Mouse (Mus musculus) CH12.LX (cell line): ENCODE results near the gene Vmn1r199. TPM values are rescaled to one million over a fixed set of nuclear protein-coding genes. Genes with fewer than 3 reads are reported as not detected.
A peak's percentile ranks its signal among the peaks of the same experiment; 100 is the strongest.

Experiments used
- DNase-seq: peaks from one replicate; pipeline ENCODE4 v3.0.0-alpha.2; 2013; ENCODE audit errors: extremely low read depth
- H3K27ac ChIP-seq: 2 replicates; pipeline ENCODE4 v1.5.1; 2012; ENCODE audit warnings: low read depth, mild to moderate bottlenecking, control low read depth, moderate library complexity; ENCODE audit not compliant: insufficient read depth
- H3K27me3 ChIP-seq: replicated peaks from 2 replicates; pipeline ENCODE3; 2012; ENCODE audit warnings: inconsistent platforms
- H3K36me3 ChIP-seq, 2 experiments: replicated peaks in 1 of 2; 2 replicates each; pipeline versions ENCODE3 to v1.6.1; 2012; ENCODE audit warnings: inconsistent platforms in 1 of 2, low read length in 1 of 2, mild to moderate bottlenecking in 1 of 2, mixed read lengths in 1 of 2, moderate library complexity in 1 of 2; ENCODE audit not compliant: control insufficient read depth in 1 of 2, insufficient read depth in 1 of 2
- H3K4me1 ChIP-seq, 2 experiments: 2 replicates each; pipeline ENCODE4 v1.6.1; 2012; ENCODE audit warnings: inconsistent platforms in 1 of 2, moderate library complexity in 1 of 2; ENCODE audit not compliant: insufficient read depth in 2 of 2, control insufficient read depth in 1 of 2
- H3K4me2 ChIP-seq: 2 replicates; pipeline ENCODE4 v1.6.1; 2012; ENCODE audit warnings: low read depth, mild to moderate bottlenecking, control low read depth; ENCODE audit not compliant: poor library complexity, insufficient read depth, severe bottlenecking
- H3K4me3 ChIP-seq, 3 experiments: fragments of 150-350 bp in 1 of 3; sonication (generic) in 1 of 3; replicated peaks in 1 of 3; 2 replicates each; pipeline versions ENCODE3 to v1.5.1; 2011 to 2012; ENCODE audit warnings: low read depth in 2 of 3, low read length in 2 of 3, mild to moderate bottlenecking in 2 of 3, moderate library complexity in 2 of 3, control low read depth in 1 of 3, improper control_type of control experiment in 1 of 3, inconsistent platforms in 1 of 3, mixed read lengths in 1 of 3; ENCODE audit not compliant: poor library complexity in 1 of 3
- H3K79me2 ChIP-seq: replicated peaks from 2 replicates; pipeline ENCODE4 v1.6.1; 2012; ENCODE audit warnings: mild to moderate bottlenecking, moderate library complexity; ENCODE audit not compliant: control insufficient read depth, poor library complexity, insufficient read depth, severe bottlenecking; ENCODE audit errors: extremely low read depth
- H3K9ac ChIP-seq: 2 replicates; pipeline ENCODE4 v1.6.1; 2012; ENCODE audit warnings: low read depth, mild to moderate bottlenecking, control low read depth, moderate library complexity; ENCODE audit not compliant: insufficient read depth
- H3K9me3 ChIP-seq: replicated peaks from 2 replicates; pipeline ENCODE3; 2012; ENCODE audit warnings: low read length, inconsistent platforms, mixed read lengths
- BHLHE40 ChIP-seq: IDR thresholded peaks from 2 replicates; pipeline ENCODE4 v1.6.1; 2011; ENCODE audit warnings: mild to moderate bottlenecking, low read depth, low read length, improper control_type of control experiment
- CHD2 ChIP-seq: IDR thresholded peaks from 2 replicates; pipeline ENCODE4 v1.6.1; 2011; ENCODE audit warnings: low read length, improper control_type of control experiment
- CTCF ChIP-seq, 2 experiments: IDR thresholded peaks in 1 of 2; conservative IDR thresholded peaks in 1 of 2; 2 replicates each; pipeline ENCODE4 v1.5.1; 2011 to 2012; ENCODE audit warnings: low read depth in 2 of 2, low read length in 2 of 2, improper control_type of control experiment in 1 of 2, inconsistent platforms in 1 of 2, mild to moderate bottlenecking in 1 of 2, moderate library complexity in 1 of 2
- EP300 ChIP-seq: IDR thresholded peaks from 2 replicates; pipeline ENCODE4 v1.6.1; 2011; ENCODE audit warnings: low read length, improper control_type of control experiment
- GABPA ChIP-seq: IDR thresholded peaks from 2 replicates; pipeline ENCODE4 v1.6.1; 2012; ENCODE audit warnings: low read depth, low read length, improper control_type of control experiment, inconsistent platforms; ENCODE audit not compliant: insufficient replicate concordance
- IRF4 ChIP-seq: IDR thresholded peaks from 2 replicates; pipeline ENCODE4 v1.6.1; 2014; ENCODE audit warnings: low read depth, mild to moderate bottlenecking, inconsistent platforms, low read length, improper control_type of control experiment
- KAT2A ChIP-seq: IDR thresholded peaks from 2 replicates; pipeline ENCODE4 v1.6.1; 2012; ENCODE audit warnings: low read length, improper control_type of control experiment, inconsistent platforms; ENCODE audit not compliant: insufficient replicate concordance
- MAZ ChIP-seq: IDR thresholded peaks from 2 replicates; pipeline ENCODE4 v1.6.1; 2012; ENCODE audit warnings: low read depth, mild to moderate bottlenecking, inconsistent platforms, low read length, improper control_type of control experiment, moderate library complexity
- MXI1 ChIP-seq: IDR thresholded peaks from 2 replicates; pipeline ENCODE4 v1.6.1; 2011; ENCODE audit warnings: mild to moderate bottlenecking, low read depth, low read length, improper control_type of control experiment
- MYC ChIP-seq: IDR thresholded peaks from 2 replicates; pipeline ENCODE4 v1.6.1; 2011; ENCODE audit warnings: low read depth, mild to moderate bottlenecking, improper control_type of control experiment, low read length
- NELFE ChIP-seq: IDR thresholded peaks from 2 replicates; pipeline ENCODE4 v1.6.1; 2011; ENCODE audit warnings: low read depth, low read length, improper control_type of control experiment
- POLR2AphosphoS2 ChIP-seq: IDR thresholded peaks from 2 replicates; pipeline ENCODE4 v1.6.1; 2011; ENCODE audit warnings: low read depth, low read length, improper control_type of control experiment
- RAD21 ChIP-seq: IDR thresholded peaks from 2 replicates; pipeline ENCODE4 v1.6.1; 2011; ENCODE audit warnings: low read depth, mild to moderate bottlenecking, low read length, improper control_type of control experiment, moderate library complexity
- SMC3 ChIP-seq: IDR thresholded peaks from 2 replicates; pipeline ENCODE4 v1.6.1; 2011; ENCODE audit warnings: low read depth, low read length, improper control_type of control experiment
- TBP ChIP-seq: conservative IDR thresholded peaks from 2 replicates; pipeline ENCODE4 v1.6.1; 2011; ENCODE audit warnings: low read depth, low read length, improper control_type of control experiment
- UBTF ChIP-seq: IDR thresholded peaks from 2 replicates; pipeline ENCODE4 v1.6.1; 2012; ENCODE audit warnings: low read depth, mild to moderate bottlenecking, inconsistent platforms, low read length, improper control_type of control experiment, moderate library complexity
- USF1 ChIP-seq: IDR thresholded peaks from 2 replicates; pipeline ENCODE4 v1.6.1; 2014; ENCODE audit warnings: low read depth, mild to moderate bottlenecking, inconsistent platforms, low read length, improper control_type of control experiment
- ZC3H11A ChIP-seq: IDR thresholded peaks from 2 replicates; pipeline ENCODE4 v1.6.1; 2012; ENCODE audit warnings: low read depth, mild to moderate bottlenecking, inconsistent platforms, low read length, improper control_type of control experiment
- ZNF384 ChIP-seq: IDR thresholded peaks from 2 replicates; pipeline ENCODE4 v1.6.1; 2012; ENCODE audit warnings: low read depth, low read length, improper control_type of control experiment, inconsistent platforms
- dilution Hi-C: fragments of 300-500 bp; cut with MboI; formaldehyde crosslinking; loops from 2 replicates; pipeline ENCODE4 v1.14.3; 2020; ENCODE audit warnings: low sequenced_read_pairs; ENCODE audit not compliant: extremely low pct_unique_long_range_greater_than_20kb, extremely low pct_ligation_motif_present
- in situ Hi-C: fragments of 300-500 bp; cut with MboI; formaldehyde crosslinking; loops from 3 replicates; pipeline ENCODE4 v1.14.3; 2019; ENCODE audit warnings: low sequenced_read_pairs, low pct_ligation_motif_present, low pct_unique_long_range_greater_than_20kb, mixed read lengths
- polyA plus RNA-seq: library from polyadenylated mRNA; unstranded; fragments of >175 nt; gene quantifications from 2 replicates; pipeline ENCODE4 v1.2.1, GENCODE M21; 2012; ENCODE audit warnings: low read depth; ENCODE audit not compliant: insufficient read length
- total RNA-seq, 2 experiments: library from RNA; depleted of rRNA; stranded (reverse); fragments of 300-350 nt in 1 of 2; fragments of >200 nt in 1 of 2; gene quantifications; 2 replicates each; pipeline ENCODE4 v1.2.3; 2012 to 2014

Gene Vmn1r199
- total and polyA plus RNA-seq, 3 experiments = not detected

DNA sequence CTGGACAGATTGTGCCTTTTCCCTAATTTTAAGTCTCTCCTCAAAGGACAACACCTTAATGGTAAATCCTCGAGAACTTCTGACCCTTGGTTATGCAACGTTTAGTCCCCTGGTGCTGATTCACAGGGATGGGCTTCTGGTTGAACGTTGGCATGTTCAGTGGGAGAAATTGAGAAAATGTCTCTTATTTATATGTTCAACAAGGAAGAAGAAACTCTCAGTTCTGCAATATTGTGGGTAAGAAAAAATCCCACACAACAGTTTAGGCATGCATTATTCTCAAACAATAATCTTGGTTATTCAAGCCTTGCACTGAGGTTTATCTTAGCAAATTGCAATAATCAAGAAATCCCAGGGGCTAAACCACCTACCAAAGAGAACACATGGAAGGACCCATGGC, 3.8 kb downstream of the Vmn1r199 start:
- peak; percentile 21 for DNase-seq
- H3K4me2 ChIP-seq = 0 out of 2 replicates have a peak overlapping the region, but pooled peaks have one; percentile 29
- dilution Hi-C loops = no loop called here

DNA sequence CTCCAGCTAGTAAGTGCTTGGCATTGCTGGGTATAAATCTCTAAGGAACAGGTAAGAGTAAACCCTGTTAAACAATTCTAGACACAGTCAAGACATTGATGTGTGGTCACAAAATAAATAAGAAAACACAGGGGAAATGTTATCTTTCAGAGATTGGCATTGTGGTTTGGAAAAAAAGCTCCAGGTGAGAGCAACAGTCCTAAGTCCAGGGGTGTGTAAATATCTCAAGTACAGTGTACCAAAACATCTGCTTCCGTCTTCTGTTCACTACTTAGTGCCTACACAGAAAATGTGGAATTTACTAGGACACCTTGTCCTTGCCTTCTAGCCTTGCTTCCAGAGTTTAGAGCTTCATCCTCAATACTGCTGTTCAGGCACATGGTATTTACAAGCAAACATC, 7.4 kb downstream of the Vmn1r199 start:
- Histone ChIP-seq H3K79me2 (no peaks in the 10 kb centered on the region), H3K4me2 (no peak overlapping the region), H3K9ac (no peak overlapping the region)
- TF ChIP-seq ZC3H11A = no peak
- no peak for TF ChIP-seq MXI1
- TF ChIP-seq MAZ = no peak
- TF ChIP-seq ZNF384 = no peak
- no peak for TF ChIP-seq NELFE
- no peak for TF ChIP-seq BHLHE40
- no peak for TF ChIP-seq IRF4
- TF ChIP-seq USF1 = no peak
- TF ChIP-seq TBP = no peak
- TF ChIP-seq CTCF (conservative IDR thresholded peaks at IDR 0.05 in 1 of 2, IDR thresholded peaks at IDR 0.05 in 1 of 2; ENCODE audit: low read depth in 2 of 2, low read length in 2 of 2) = no peak
- TF ChIP-seq EP300 = no peak
- TF ChIP-seq CHD2 = no peak
- TF ChIP-seq POLR2AphosphoS2 = no peak
- no peak for TF ChIP-seq UBTF
- no peak for TF ChIP-seq KAT2A
- TF ChIP-seq SMC3 = no peak
- TF ChIP-seq, all 38 proteins: peak for 0
- H3K9me3 ChIP-seq = no peaks in the 10 kb centered on the region
- in situ Hi-C loops (no loop called here), dilution Hi-C loops (no loop called here)
- H3K4me3 ChIP-seq = no peak overlapping the region
- H3K36me3 ChIP-seq = no peaks in the 10 kb centered on the region
- no peak for DNase-seq
- H3K27ac ChIP-seq = no peak overlapping the region
- no peaks in the 10 kb centered on the region for H3K27me3 ChIP-seq
- peaks cover 0 to 18% of the 10 kb centered on the region in 2 experiments; a peak in 2 of 4 replicates for H3K4me1 ChIP-seq

More for the DNA sequence above, 3.8 kb downstream of the Vmn1r199 start:
- TF ChIP-seq EP300 (peak; percentile 61), IRF4 (peak; percentile 77), RAD21 (no peak), KAT2A (no peak), SMC3 (no peak), GABPA (no peak), MYC (no peak)
- H3K36me3 ChIP-seq = no peaks in the 10 kb centered on the region
- no peaks in the 10 kb centered on the region for H3K79me2 ChIP-seq
- peaks cover 0 to 37% of the 10 kb centered on the region in 2 experiments; a peak in 2 of 4 replicates for H3K4me1 ChIP-seq
- in situ Hi-C loops = no loop called here
- H3K9me3 ChIP-seq = no peaks in the 10 kb centered on the region
- H3K4me3 ChIP-seq = no peak overlapping the region
- no peak overlapping the region for H3K9ac ChIP-seq
- no peaks in the 10 kb centered on the region for H3K27me3 ChIP-seq
- H3K27ac ChIP-seq = no peak overlapping the region
